Mouse (Mus musculus) left cerebral cortex, postnatal 25 days (tissue): Measurements from ENCODE around the gene Rrp15. TPM values are rescaled to one million over a fixed set of nuclear protein-coding genes. Genes with fewer than 3 reads are reported as not detected.

Source experiments
- DNase-seq, 2 experiments: peaks; one replicate each; pipeline ENCODE4 v3.0.0; 2022; ENCODE audit warnings: low spot score in 2 of 2, mixed read lengths in 1 of 2
- intact Hi-C: fragments of 180-260 bp; cut with DNase I; formaldehyde crosslinking; loops from one replicate; pipeline ENCODE4 v1.15.1; 2025
- total RNA-seq, 2 experiments: library from RNA; stranded (reverse); gene quantifications; 2 replicates each; pipeline ENCODE4 v1.2.3; 2021

The Rrp15 gene
- total RNA-seq, 2 experiments from 2014 or later: 11.6 to 12.5 TPM

- intact Hi-C loops: no loop called here
- DNase-seq: no peak
These were observed 65.1 kb downstream of the Rrp15 start for GRCm38 (mm10) chr1:186684041-186684440.

GRCm38 (mm10) chr1:186682606-186683005 is 66.6 kb downstream of the Rrp15 start:
- peak in 1 of 2 experiments; percentile 18 for DNase-seq
- intact Hi-C loops: no loop called here

GRCm38 (mm10) chr1:186677614-186678013 is 71.5 kb downstream of the Rrp15 start:
- intact Hi-C loops: no loop called here
- DNase-seq: no peak

DNA sequence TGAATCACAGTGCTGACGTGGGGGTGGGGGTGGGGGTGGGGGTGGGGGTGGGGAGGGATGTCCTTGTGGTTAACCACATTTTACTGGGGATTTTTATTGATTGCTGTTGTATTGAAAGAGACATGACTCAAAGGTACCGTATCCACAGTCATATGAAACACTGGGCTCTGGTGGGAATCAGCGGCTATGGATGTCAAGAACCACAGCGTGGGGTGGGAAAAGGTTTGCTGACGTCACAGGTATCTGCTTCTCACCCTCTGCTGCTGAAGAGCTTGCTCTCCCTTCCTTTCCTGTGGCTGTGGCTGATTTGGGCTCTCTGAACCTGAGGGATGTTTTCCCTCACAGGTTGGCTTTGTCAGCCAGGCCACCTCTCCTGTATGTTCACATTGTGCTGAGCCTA is 73.0 kb downstream of the Rrp15 start:
- no peak for DNase-seq
- intact Hi-C loops: no loop called here

DNA sequence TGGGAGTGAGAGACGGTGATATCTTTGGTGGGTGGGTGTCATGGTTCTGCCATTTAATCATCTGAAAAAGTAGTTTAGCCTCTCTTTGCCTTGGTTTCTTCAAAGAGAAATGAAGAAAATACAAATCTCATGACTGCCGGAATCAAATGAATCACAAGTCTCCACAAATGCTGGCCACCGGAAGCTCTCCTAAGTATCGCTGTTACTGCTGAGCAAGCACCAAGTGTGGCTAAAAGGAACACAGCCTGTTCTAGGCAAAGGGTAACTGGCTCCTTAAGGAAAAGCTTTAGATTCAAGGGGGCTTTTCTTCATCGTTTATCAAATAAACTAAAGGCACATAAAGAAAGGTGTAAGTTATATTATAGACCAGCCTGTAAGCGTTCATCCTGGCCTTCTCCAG is 73.9 kb downstream of the Rrp15 start:
- intact Hi-C loops: no loop called here
- no peak for DNase-seq

- intact Hi-C loops: no loop called here
- DNase-seq: no peak
These were observed 74.5 kb downstream of the Rrp15 start for GRCm38 (mm10) chr1:186674621-186675020.

- intact Hi-C loops: no loop called here
- DNase-seq: no peak
These were observed 76.0 kb downstream of the Rrp15 start for GRCm38 (mm10) chr1:186673166-186673565.

Other genes with a start within 250 kb of the Rrp15 start
- 1 to 10 TPM; 7.6 to 8.4 TPM for gene Tgfb2, start 43.4 kb downstream of the Rrp15 start, total RNA-seq
- gene D1Pas1, start 218.1 kb upstream of the Rrp15 start, total RNA-seq: not detected